Mouse (Mus musculus): ENCODE data around the gene Gemin4. TPM values are rescaled to one million over a fixed set of nuclear protein-coding genes. Genes with fewer than 3 reads are reported as not detected.

Gene Gemin4
- total and polyA plus RNA-seq, 3 experiments, result 41.3 to 51.6 (median 46.5) TPM

- no peak for TF ChIP-seq RCOR1 (conservative IDR thresholded peaks at IDR 0.05; ENCODE audit: low read depth, low read length)
- no peak for TF ChIP-seq PAX5 (IDR thresholded peaks at IDR 0.05; ENCODE audit: low read length)
- no peak for TF ChIP-seq ELF1 (IDR thresholded peaks at IDR 0.05; ENCODE audit: low read depth, low read length)
- TF ChIP-seq MAFK (IDR thresholded peaks at IDR 0.05; ENCODE audit: insufficient replicate concordance, low read length), result no peak
- no peak for TF ChIP-seq ZKSCAN1 (IDR thresholded peaks at IDR 0.05; ENCODE audit: borderline replicate concordance, low read depth, low read length)
- peak; percentile 33; the same call in 1 of the 2 replicates for TF ChIP-seq MAX (IDR thresholded peaks at IDR 0.05; ENCODE audit: low read length)
- TF ChIP-seq JUN (IDR thresholded peaks at IDR 0.05; ENCODE audit: insufficient read depth, low read depth, low read length), result no peak
- TF ChIP-seq ZMIZ1 (IDR thresholded peaks at IDR 0.05; ENCODE audit: low read depth, low read length), result peak; percentile 46; the same call in 1 of the 2 replicates
- TF ChIP-seq KAT2A (IDR thresholded peaks at IDR 0.05; ENCODE audit: insufficient replicate concordance, low read length), result no peak
- TF ChIP-seq MYC (IDR thresholded peaks at IDR 0.05; ENCODE audit: low read depth, low read length), result no peak
- 0 out of 4 replicates have a peak, but pooled peaks of 1 of the 2 experiments have one; percentile 1 for TF ChIP-seq CTCF (conservative IDR thresholded peaks at IDR 0.05 in 1 of 2, IDR thresholded peaks at IDR 0.05 in 1 of 2; ENCODE audit: low read depth in 2 of 2, low read length in 2 of 2)
- no peak for TF ChIP-seq EP300 (IDR thresholded peaks at IDR 0.05; ENCODE audit: low read length)
- TF ChIP-seq CHD1 (IDR thresholded peaks at IDR 0.05; ENCODE audit: low read depth, low read length), result no peak
- no peak for TF ChIP-seq E2F4 (IDR thresholded peaks at IDR 0.05; ENCODE audit: insufficient replicate concordance, low read depth, low read length)
- no peak for TF ChIP-seq TBP (conservative IDR thresholded peaks at IDR 0.05; ENCODE audit: low read depth, low read length)
- no peak for TF ChIP-seq RAD21 (IDR thresholded peaks at IDR 0.05; ENCODE audit: low read depth, low read length)
- TF ChIP-seq POLR2A (IDR thresholded peaks at IDR 0.05; ENCODE audit: low read depth, low read length), result peak; percentile 65
- no peak; the same call in 1 of the 2 replicates for TF ChIP-seq MEF2A (IDR thresholded peaks at IDR 0.05; ENCODE audit: borderline replicate concordance, low read depth, low read length)
- TF ChIP-seq HCFC1 (IDR thresholded peaks at IDR 0.05; ENCODE audit: low read depth, low read length), result no peak
- TF ChIP-seq POLR2AphosphoS2 (IDR thresholded peaks at IDR 0.05; ENCODE audit: low read depth, low read length), result no peak
- no peak for TF ChIP-seq JUND (conservative IDR thresholded peaks at IDR 0.05; ENCODE audit: low read depth, low read length)
Measured at GRCm38 (mm10) chr11:76201761-76202674, 15.4 kb downstream of the Gemin4 start (continued).

- no peaks in the 10 kb centered on the region for H3K36me3 ChIP-seq (replicated peaks in 1 of 2; ENCODE audit: control insufficient read depth in 1 of 2, insufficient read depth in 1 of 2, low read length in 1 of 2)
- H3K27me3 ChIP-seq (replicated peaks), result peaks cover 17% of the 10 kb centered on the region
- no peak overlapping the region for H3K4me3 ChIP-seq (replicated peaks in 1 of 3; ENCODE audit: low read depth in 2 of 3, low read length in 2 of 3, poor library complexity in 1 of 3)
- in situ Hi-C loops (cut with MboI; ENCODE audit: low pct_ligation_motif_present, low pct_unique_long_range_greater_than_20kb, low sequenced_read_pairs) (no loop called here), dilution Hi-C loops (cut with MboI; ENCODE audit: extremely low pct_ligation_motif_present, extremely low pct_unique_long_range_greater_than_20kb, low sequenced_read_pairs) (no loop called here)
- H3K27ac ChIP-seq (ENCODE audit: insufficient read depth, low read depth), result no peak overlapping the region
- H3K9ac ChIP-seq (ENCODE audit: insufficient read depth, low read depth), result no peak overlapping the region
- peaks cover 4 to 6% of the 10 kb centered on the region in 2 experiments; a peak in 3 of 4 replicates for H3K4me1 ChIP-seq (ENCODE audit: control insufficient read depth in 1 of 2, insufficient read depth in 2 of 2)
- no peaks in the 10 kb centered on the region for H3K9me3 ChIP-seq (replicated peaks; ENCODE audit: low read length)
- no peak for TF ChIP-seq ZMIZ1 (IDR thresholded peaks at IDR 0.05; ENCODE audit: low read depth, low read length)
- TF ChIP-seq UBTF (IDR thresholded peaks at IDR 0.05; ENCODE audit: low read depth, low read length), result no peak
- TF ChIP-seq BHLHE40 (IDR thresholded peaks at IDR 0.05; ENCODE audit: low read depth, low read length), result no peak
- no peak for TF ChIP-seq USF2 (conservative IDR thresholded peaks at IDR 0.05; ENCODE audit: low read depth, low read length)
- no peak for TF ChIP-seq ELF1 (IDR thresholded peaks at IDR 0.05; ENCODE audit: low read depth, low read length)
- no peak for DNase-seq (ENCODE audit: extremely low read depth)
- no peak overlapping the region for H3K4me2 ChIP-seq (ENCODE audit: insufficient read depth, low read depth, poor library complexity, severe bottlenecking)
- H3K79me2 ChIP-seq (replicated peaks; ENCODE audit: control insufficient read depth, extremely low read depth, insufficient read depth, poor library complexity, severe bottlenecking), result no peaks in the 10 kb centered on the region
Measured at GRCm38 (mm10) chr11:76196977-76197469, 20.4 kb downstream of the Gemin4 start.

Measured in CH12.LX (cell line).